Mouse (Mus musculus) liver, embryonic 12.5 days (tissue): ENCODE data around the gene Zfp704. TPM values are rescaled to one million over a fixed set of nuclear protein-coding genes. Genes with fewer than 3 reads are reported as not detected.
"Not testable (repeated sequence)": the region's sequence is repeated elsewhere in the genome, so short reads cannot be mapped to it uniquely, and the experiment has no call there.

Experiments
- ATAC-seq: fragments of 200-750 bp; cut with Nextera tagmentation; 2 replicates; pipeline ENCODE4 v1.8.0; 2017; ENCODE audit warnings: moderate number of reproducible peaks, mild to moderate bottlenecking, moderate library complexity
- H3K27ac ChIP-seq: fragments of 300-500 bp; sonication (generic); 2 replicates; pipeline ENCODE4 v1.5.1; 2016; ENCODE audit warnings: mild to moderate bottlenecking
- H3K27me3 ChIP-seq: fragments of 300-500 bp; sonication (generic); replicated peaks from 2 replicates; pipeline ENCODE4 v1.6.1; 2016; ENCODE audit warnings: mild to moderate bottlenecking, moderate library complexity
- H3K36me3 ChIP-seq: fragments of 300-500 bp; sonication (generic); 2 replicates; pipeline ENCODE4 v1.6.1; 2016; ENCODE audit warnings: mild to moderate bottlenecking, moderate library complexity
- H3K4me1 ChIP-seq: fragments of 300-500 bp; sonication (generic); 2 replicates; pipeline ENCODE4 v1.6.1; 2016
- H3K4me2 ChIP-seq: fragments of 300-500 bp; sonication (generic); 2 replicates; pipeline ENCODE4 v1.6.1; 2016; ENCODE audit warnings: mild to moderate bottlenecking, moderate library complexity
- H3K4me3 ChIP-seq: fragments of 300-500 bp; sonication (generic); 2 replicates; pipeline ENCODE4 v1.5.1; 2016; ENCODE audit warnings: mild to moderate bottlenecking, moderate library complexity
- H3K9ac ChIP-seq: fragments of 300-500 bp; sonication (generic); 2 replicates; pipeline ENCODE4 v1.6.1; 2016; ENCODE audit warnings: mild to moderate bottlenecking, moderate library complexity
- H3K9me3 ChIP-seq: fragments of 300-500 bp; sonication (generic); replicated peaks from 2 replicates; pipeline ENCODE4 v1.6.1; 2016; ENCODE audit warnings: mild to moderate bottlenecking, moderate library complexity
- WGBS: fragments of 180-500 bp; shearing (Covaris S2); methylation state at CpG from one replicate; pipeline ENCODE4 v1.1.7; 2016; ENCODE audit not compliant: insufficient replicate concordance; 5-methylcytosine and 5-hydroxymethylcytosine counted together
- polyA plus RNA-seq: library from polyadenylated mRNA; unstranded; fragments of >200 nt; fragmentation: Nextera tagmentation; extraction: Ambion mirVana; gene quantifications from 2 replicates; pipeline ENCODE4 v1.2.1, GENCODE M21; 2016

Gene Zfp704
- polyA plus RNA-seq, 1 experiment from 2014 or later = 1.8 TPM

- peak overlapping the region; percentile 29; the same call in 1 of the 2 replicates for H3K27ac ChIP-seq
- peaks cover 64% of the 10 kb centered on the region for H3K4me1 ChIP-seq
- WGBS = 65% methylated on average over 8 of the region's 8 CpGs
Measured at GRCm38 (mm10) chr3:9572261-9572660, 37.6 kb downstream of the Zfp704 start.

GRCm38 (mm10) chr3:9570782-9571181 lies 39.1 kb downstream of the Zfp704 start:
- H3K27me3 ChIP-seq = no peaks in the 10 kb centered on the region
- H3K9me3 ChIP-seq = no peaks in the 10 kb centered on the region
- no peak overlapping the region for H3K27ac ChIP-seq
- peaks cover 62% of the 10 kb centered on the region for H3K4me1 ChIP-seq
- no peak overlapping the region for H3K4me3 ChIP-seq
- ATAC-seq = no peak
- H3K36me3 ChIP-seq = no peaks in the 10 kb centered on the region
- peak overlapping the region; percentile 9; the same call in 1 of the 2 replicates for H3K9ac ChIP-seq
- no peak overlapping the region for H3K4me2 ChIP-seq
- WGBS = 25% methylated on average over 4 of the region's 4 CpGs

More at GRCm38 (mm10) chr3:9572261-9572660, 37.6 kb downstream of the Zfp704 start:
- no peak overlapping the region for H3K9ac ChIP-seq
- H3K4me2 ChIP-seq = no peak overlapping the region
- no peaks in the 10 kb centered on the region for H3K9me3 ChIP-seq
- no peak for ATAC-seq
- no peaks in the 10 kb centered on the region for H3K27me3 ChIP-seq
- no peaks in the 10 kb centered on the region for H3K36me3 ChIP-seq
- no peak overlapping the region for H3K4me3 ChIP-seq

GRCm38 (mm10) chr3:9569706-9570105 lies 40.2 kb downstream of the Zfp704 start:
- H3K36me3 ChIP-seq, H3K27ac ChIP-seq, H3K9me3 ChIP-seq, ATAC-seq, H3K4me3 ChIP-seq, H3K9ac ChIP-seq, H3K4me2 ChIP-seq, H3K27me3 ChIP-seq: not testable (repeated sequence)
- peaks cover 56% of the 10 kb centered on the region for H3K4me1 ChIP-seq
- WGBS = 90% methylated on average over 4 of the region's 4 CpGs

GRCm38 (mm10) chr3:9568565-9569228 lies 41.2 kb downstream of the Zfp704 start:
- WGBS = 77% methylated on average over 10 of the region's 10 CpGs
- Histone ChIP-seq H3K9ac (no peak overlapping the region), H3K27me3 (no peaks in the 10 kb centered on the region), H3K4me3 (no peak overlapping the region), H3K36me3 (no peaks in the 10 kb centered on the region; the same call in 1 of the 2 replicates), H3K4me1 (peaks cover 47% of the 10 kb centered on the region), H3K4me2 (no peak overlapping the region), H3K9me3 (no peaks in the 10 kb centered on the region), H3K27ac (no peak overlapping the region)
- ATAC-seq = no peak

GRCm38 (mm10) chr3:9567948-9568347 lies 41.9 kb downstream of the Zfp704 start:
- 74% methylated on average over 8 of the region's 8 CpGs for WGBS

GRCm38 (mm10) chr3:9566831-9567230 lies 43.1 kb downstream of the Zfp704 start:
- Histone ChIP-seq H3K9ac (no peak overlapping the region), H3K4me3 (no peak overlapping the region), H3K27ac (no peak overlapping the region), H3K36me3 (no peaks in the 10 kb centered on the region; the same call in 1 of the 2 replicates), H3K4me1 (peaks cover 29% of the 10 kb centered on the region), H3K9me3 (no peaks in the 10 kb centered on the region), H3K27me3 (no peaks in the 10 kb centered on the region), H3K4me2 (no peak overlapping the region)
- 63% methylated on average over 3 of the region's 3 CpGs for WGBS
- no peak for ATAC-seq

More at GRCm38 (mm10) chr3:9567948-9568347, 41.9 kb downstream of the Zfp704 start:
- Histone ChIP-seq H3K27ac (no peak overlapping the region), H3K4me1 (peaks cover 40% of the 10 kb centered on the region), H3K27me3 (no peaks in the 10 kb centered on the region), H3K4me3 (no peak overlapping the region), H3K4me2 (no peak overlapping the region), H3K9me3 (no peaks in the 10 kb centered on the region), H3K36me3 (no peaks in the 10 kb centered on the region; the same call in 1 of the 2 replicates), H3K9ac (no peak overlapping the region)
- ATAC-seq = no peak

GRCm38 (mm10) chr3:9563562-9563961 lies 46.3 kb downstream of the Zfp704 start:
- H3K27ac ChIP-seq = no peak overlapping the region
- H3K4me1 ChIP-seq = peaks cover 16% of the 10 kb centered on the region; the same call in 1 of the 2 replicates
- no peak overlapping the region for H3K4me2 ChIP-seq
- no peaks in the 10 kb centered on the region for H3K9me3 ChIP-seq
- WGBS = 78% methylated on average over 7 of the region's 7 CpGs
- no peak overlapping the region for H3K9ac ChIP-seq
- no peaks in the 10 kb centered on the region; the same call in 1 of the 2 replicates for H3K36me3 ChIP-seq
- ATAC-seq = no peak
- H3K4me3 ChIP-seq = no peak overlapping the region
- no peaks in the 10 kb centered on the region for H3K27me3 ChIP-seq

- H3K27ac ChIP-seq = no peak overlapping the region
- H3K9ac ChIP-seq = no peak overlapping the region
- H3K4me1 ChIP-seq = peaks cover 8% of the 10 kb centered on the region; the same call in 1 of the 2 replicates
- H3K4me2 ChIP-seq = no peak overlapping the region
- H3K4me3 ChIP-seq = no peak overlapping the region
- no peaks in the 10 kb centered on the region for H3K9me3 ChIP-seq
- WGBS = 80% methylated on average over 11 of the region's 11 CpGs
- no peaks in the 10 kb centered on the region; the same call in 1 of the 2 replicates for H3K36me3 ChIP-seq
- no peak for ATAC-seq
- H3K27me3 ChIP-seq = no peaks in the 10 kb centered on the region
Measured at GRCm38 (mm10) chr3:9562649-9563328, 47.1 kb downstream of the Zfp704 start.

GRCm38 (mm10) chr3:9557778-9558560 lies 51.9 kb downstream of the Zfp704 start:
- ATAC-seq = no peak
- Histone ChIP-seq H3K27ac (no peak overlapping the region), H3K36me3 (no peaks in the 10 kb centered on the region), H3K9me3 (no peaks in the 10 kb centered on the region), H3K4me2 (no peak overlapping the region), H3K9ac (no peak overlapping the region), H3K4me3 (no peak overlapping the region), H3K27me3 (no peaks in the 10 kb centered on the region), H3K4me1 (peaks cover 8% of the 10 kb centered on the region; the same call in 1 of the 2 replicates)
- 69% methylated on average over 6 of the region's 6 CpGs for WGBS

GRCm38 (mm10) chr3:9556137-9556536 lies 53.7 kb downstream of the Zfp704 start:
- H3K36me3 ChIP-seq = no peaks in the 10 kb centered on the region
- H3K9ac ChIP-seq = no peak overlapping the region
- peaks cover 23% of the 10 kb centered on the region for H3K4me1 ChIP-seq
- no peaks in the 10 kb centered on the region for H3K9me3 ChIP-seq
- WGBS = 36% methylated on average over 5 of the region's 5 CpGs
- H3K27me3 ChIP-seq = no peaks in the 10 kb centered on the region
- no peak overlapping the region for H3K4me3 ChIP-seq
- no peak for ATAC-seq
- no peak overlapping the region for H3K4me2 ChIP-seq
- no peak overlapping the region for H3K27ac ChIP-seq

GRCm38 (mm10) chr3:9554916-9555315 lies 55.0 kb downstream of the Zfp704 start:
- no peak overlapping the region for H3K27ac ChIP-seq
- H3K4me1 ChIP-seq = peaks cover 33% of the 10 kb centered on the region
- no peak for ATAC-seq
- no peaks in the 10 kb centered on the region for H3K9me3 ChIP-seq
- no peak overlapping the region for H3K4me2 ChIP-seq
- no peaks in the 10 kb centered on the region for H3K36me3 ChIP-seq
- 70% methylated on average over 6 of the region's 6 CpGs for WGBS
- no peak overlapping the region for H3K4me3 ChIP-seq
- no peak overlapping the region for H3K9ac ChIP-seq
- no peaks in the 10 kb centered on the region for H3K27me3 ChIP-seq

GRCm38 (mm10) chr3:9552332-9552731 lies 57.6 kb downstream of the Zfp704 start:
- H3K9me3 ChIP-seq = no peaks in the 10 kb centered on the region
- H3K4me2 ChIP-seq = no peak overlapping the region
- no peak overlapping the region for H3K9ac ChIP-seq
- WGBS = 45% methylated on average over 8 of the region's 8 CpGs
- H3K27me3 ChIP-seq = no peaks in the 10 kb centered on the region
- H3K27ac ChIP-seq = no peak overlapping the region
- ATAC-seq = peak; percentile 44
- peaks cover 56% of the 10 kb centered on the region for H3K4me1 ChIP-seq
- H3K4me3 ChIP-seq = no peak overlapping the region
- no peaks in the 10 kb centered on the region for H3K36me3 ChIP-seq
